Mouse (Mus musculus) midbrain, embryonic 16.5 days (tissue): ENCODE measurements at regions not wholly inside any gene's neighbourhood (a gene's known extent, or its start where the extent isn't known, plus 50 kb on each side); places are given as distances from the start of the nearest gene placed in this dataset.
"Not testable (repeated sequence)": the region's sequence is repeated elsewhere in the genome, so short reads cannot be mapped to it uniquely, and the experiment has no call there.

Experiments used
- ATAC-seq: fragments of 200-750 bp; cut with Nextera tagmentation; 2 replicates; pipeline ENCODE4 v1.8.0; 2017; ENCODE audit warnings: moderate TSS enrichment
- H3K27ac ChIP-seq: fragments of 300-500 bp; sonication (generic); 2 replicates; pipeline ENCODE4 v1.5.1; 2014; ENCODE audit warnings: mild to moderate bottlenecking, low read length, mixed read lengths
- H3K27me3 ChIP-seq: fragments of 300-500 bp; sonication (generic); 2 replicates; pipeline ENCODE4 v1.6.1; 2014; ENCODE audit warnings: low read depth, low read length, mixed read lengths; ENCODE audit not compliant: control insufficient read depth, insufficient read depth
- H3K36me3 ChIP-seq: fragments of 300-500 bp; sonication (generic); 2 replicates; pipeline ENCODE4 v1.6.1; 2014; ENCODE audit warnings: mild to moderate bottlenecking, low read length, moderate library complexity, mixed read lengths; ENCODE audit not compliant: control insufficient read depth, insufficient read depth
- H3K4me1 ChIP-seq: fragments of 300-500 bp; sonication (generic); 2 replicates; pipeline ENCODE4 v1.6.1; 2014; ENCODE audit warnings: mild to moderate bottlenecking, low read length, mixed read lengths; ENCODE audit not compliant: control insufficient read depth, insufficient read depth
- H3K4me2 ChIP-seq: fragments of 300-500 bp; sonication (generic); 2 replicates; pipeline ENCODE4 v1.6.1; 2014; ENCODE audit warnings: mild to moderate bottlenecking, low read length, mixed read lengths
- H3K4me3 ChIP-seq: fragments of 300-500 bp; sonication (generic); 2 replicates; pipeline ENCODE4 v1.5.1; 2014; ENCODE audit warnings: low read depth, mild to moderate bottlenecking, low read length, moderate library complexity, mixed read lengths
- H3K9ac ChIP-seq: fragments of 300-500 bp; sonication (generic); 2 replicates; pipeline ENCODE4 v1.6.1; 2014; ENCODE audit warnings: low read depth, low read length, mixed read lengths
- H3K9me3 ChIP-seq: fragments of 300-500 bp; sonication (generic); replicated peaks from 2 replicates; pipeline ENCODE4 v1.6.1; 2014; ENCODE audit warnings: mild to moderate bottlenecking, low read length, mixed read lengths; ENCODE audit not compliant: control insufficient read depth, poor library complexity, severe bottlenecking
- WGBS: fragments of 180-500 bp; shearing (Covaris S2); extraction: QIAGEN DNeasy Blood & Tissue Kit; methylation state at CpG from one replicate; pipeline ENCODE4 v1.1.7; 2014; 5-methylcytosine and 5-hydroxymethylcytosine counted together

GRCm38 (mm10) chr2:128294610-128295009 is 168.8 kb downstream of the Bcl2l11 start:
- no peak for ATAC-seq

GRCm38 (mm10) chr2:128295018-128295424 is 169.2 kb downstream of the Bcl2l11 start:
- no peak overlapping the region for H3K9ac ChIP-seq
- no peak overlapping the region for H3K27ac ChIP-seq
- no peak overlapping the region for H3K4me2 ChIP-seq
- H3K9me3 ChIP-seq, result peaks cover 3% of the 10 kb centered on the region; the same call in 1 of the 2 replicates
- no peaks in the 10 kb centered on the region for H3K4me1 ChIP-seq
- WGBS, result 76% methylated on average over 11 of the region's 11 CpGs
- no peak for ATAC-seq
- no peak overlapping the region for H3K4me3 ChIP-seq
- H3K27me3 ChIP-seq, result no peaks in the 10 kb centered on the region
- no peaks in the 10 kb centered on the region for H3K36me3 ChIP-seq

More at GRCm38 (mm10) chr2:128294610-128295009, 168.8 kb downstream of the Bcl2l11 start:
- Histone ChIP-seq H3K9me3 (peaks cover 3% of the 10 kb centered on the region; the same call in 1 of the 2 replicates), H3K4me2 (no peak overlapping the region), H3K36me3 (no peaks in the 10 kb centered on the region), H3K27ac (no peak overlapping the region), H3K4me1 (no peaks in the 10 kb centered on the region), H3K9ac (no peak overlapping the region), H3K27me3 (no peaks in the 10 kb centered on the region), H3K4me3 (no peak overlapping the region)
- WGBS, result 59% methylated on average over 3 of the region's 3 CpGs

- WGBS, result 74% methylated on average over 3 of the region's 3 CpGs
- no peak overlapping the region for H3K4me3 ChIP-seq
- no peak for ATAC-seq
These were observed 169.9 kb downstream of the Bcl2l11 start for GRCm38 (mm10) chr2:128295726-128296234.

GRCm38 (mm10) chr2:128296423-128296822 is 170.6 kb downstream of the Bcl2l11 start:
- WGBS, result 88% methylated on average over 5 of the region's 5 CpGs
- not testable (repeated sequence) for H3K27ac ChIP-seq, H3K9me3 ChIP-seq, H3K4me3 ChIP-seq, H3K4me1 ChIP-seq, H3K27me3 ChIP-seq, H3K4me2 ChIP-seq, ATAC-seq, H3K9ac ChIP-seq, H3K36me3 ChIP-seq

More at GRCm38 (mm10) chr2:128295726-128296234, 169.9 kb downstream of the Bcl2l11 start:
- Histone ChIP-seq H3K9ac (no peak overlapping the region), H3K27ac (no peak overlapping the region), H3K9me3 (peaks cover 3% of the 10 kb centered on the region; the same call in 1 of the 2 replicates), H3K4me1 (no peaks in the 10 kb centered on the region), H3K4me2 (no peak overlapping the region), H3K27me3 (no peaks in the 10 kb centered on the region), H3K36me3 (no peaks in the 10 kb centered on the region)

- Histone ChIP-seq H3K9ac (no peak overlapping the region), H3K9me3 (peaks cover 2% of the 10 kb centered on the region; the same call in 1 of the 2 replicates), H3K4me1 (no peaks in the 10 kb centered on the region), H3K27me3 (no peaks in the 10 kb centered on the region), H3K4me3 (no peak overlapping the region), H3K4me2 (no peak overlapping the region), H3K36me3 (no peaks in the 10 kb centered on the region), H3K27ac (no peak overlapping the region)
- no peak for ATAC-seq
- 80% methylated on average over 5 of the region's 5 CpGs for WGBS
These were observed 171.1 kb downstream of the Bcl2l11 start for GRCm38 (mm10) chr2:128296897-128297296.

- Histone ChIP-seq H3K4me3 (no peak overlapping the region), H3K9me3 (no peaks in the 10 kb centered on the region), H3K27ac (no peak overlapping the region), H3K4me1 (no peaks in the 10 kb centered on the region), H3K4me2 (no peak overlapping the region), H3K27me3 (no peaks in the 10 kb centered on the region), H3K9ac (no peak overlapping the region), H3K36me3 (no peaks in the 10 kb centered on the region)
- WGBS, result 75% methylated on average over 5 of the region's 5 CpGs
- no peak for ATAC-seq
These were observed 172.0 kb downstream of the Bcl2l11 start for GRCm38 (mm10) chr2:128297821-128298220.

- no peak overlapping the region for H3K9ac ChIP-seq
- H3K4me3 ChIP-seq, result no peak overlapping the region
- no peaks in the 10 kb centered on the region for H3K36me3 ChIP-seq
- no peak for ATAC-seq
- 97% methylated on average over 8 of the region's 8 CpGs for whole genome bisulfite sequencing
- no peak overlapping the region for H3K4me2 ChIP-seq
- H3K27ac ChIP-seq, result no peak overlapping the region
- no peaks in the 10 kb centered on the region for H3K27me3 ChIP-seq
- H3K4me1 ChIP-seq, result no peaks in the 10 kb centered on the region; the same call in 1 of the 2 replicates
- H3K9me3 ChIP-seq, result no peaks in the 10 kb centered on the region
These were observed 173.2 kb downstream of the Bcl2l11 start for GRCm38 (mm10) chr2:128298996-128299395.

- ATAC-seq, result no peak
- no peaks in the 10 kb centered on the region for H3K27me3 ChIP-seq
- H3K9me3 ChIP-seq, result no peaks in the 10 kb centered on the region
- no peak overlapping the region for H3K9ac ChIP-seq
- no peak overlapping the region for H3K4me3 ChIP-seq
- peaks cover 2% of the 10 kb centered on the region; the same call in 1 of the 2 replicates for H3K4me1 ChIP-seq
- 46% methylated on average over 8 of the region's 8 CpGs for WGBS
- H3K27ac ChIP-seq, result no peak overlapping the region
- H3K36me3 ChIP-seq, result no peaks in the 10 kb centered on the region
- no peak overlapping the region for H3K4me2 ChIP-seq
These were observed 175.9 kb downstream of the Bcl2l11 start for GRCm38 (mm10) chr2:128301709-128302108.

- Histone ChIP-seq H3K9ac (no peak overlapping the region; the same call in 1 of the 2 replicates), H3K27me3 (no peaks in the 10 kb centered on the region), H3K4me3 (no peak overlapping the region), H3K4me2 (peak overlapping the region; percentile 24), H3K27ac (no peak overlapping the region), H3K36me3 (no peaks in the 10 kb centered on the region), H3K9me3 (no peaks in the 10 kb centered on the region), H3K4me1 (peaks cover 2% of the 10 kb centered on the region; the same call in 1 of the 2 replicates)
- 5% methylated on average over 12 of the region's 12 CpGs for WGBS
- peak; percentile 62; the same call in 1 of the 2 replicates for ATAC-seq
These were observed 178.3 kb downstream of the Bcl2l11 start for GRCm38 (mm10) chr2:128304063-128304712.
